Mouse (Mus musculus) testis, adult 2 months (tissue): Measurements from ENCODE around the gene Faap24.

Experiments used
- CTCF ChIP-seq: fragments of 200-500 bp; IDR thresholded peaks from 2 replicates; pipeline ENCODE4 v1.5.1; 2012; ENCODE audit warnings: low read depth, mild to moderate bottlenecking, inconsistent platforms, low read length, moderate library complexity; ENCODE audit not compliant: control insufficient read depth, insufficient read depth, insufficient replicate concordance
- POLR2A ChIP-seq: fragments of 200-500 bp; IDR thresholded peaks from 2 replicates; pipeline ENCODE4 v1.6.1; 2012; ENCODE audit warnings: low read depth, mild to moderate bottlenecking, inconsistent platforms, low read length, moderate library complexity; ENCODE audit not compliant: control insufficient read depth

GRCm38 (mm10) chr7:35435266-35435665, 38.6 kb upstream of the Faap24 start:
- no peak for TF ChIP-seq CTCF
- no peak for TF ChIP-seq POLR2A
